Mouse (Mus musculus): ENCODE measurements around the gene Pelo. TPM values are rescaled to one million over a fixed set of nuclear protein-coding genes. Genes with fewer than 3 reads are reported as not detected.

The Pelo gene
- total RNA-seq, 2 experiments from 2014 or later, result 19.3 to 23.5 TPM

- DNase-seq (ENCODE audit: low spot score in 2 of 2), result no peak
- intact Hi-C loops (cut with DNase I), result no loop called here
These were observed 32.4 kb downstream of the Pelo start for GRCm38 (mm10) chr13:115057555-115057954.

GRCm38 (mm10) chr13:115054783-115055182 is 35.2 kb downstream of the Pelo start:
- no peak for DNase-seq (ENCODE audit: low spot score in 2 of 2)
- intact Hi-C loops (cut with DNase I), result no loop called here

DNA sequence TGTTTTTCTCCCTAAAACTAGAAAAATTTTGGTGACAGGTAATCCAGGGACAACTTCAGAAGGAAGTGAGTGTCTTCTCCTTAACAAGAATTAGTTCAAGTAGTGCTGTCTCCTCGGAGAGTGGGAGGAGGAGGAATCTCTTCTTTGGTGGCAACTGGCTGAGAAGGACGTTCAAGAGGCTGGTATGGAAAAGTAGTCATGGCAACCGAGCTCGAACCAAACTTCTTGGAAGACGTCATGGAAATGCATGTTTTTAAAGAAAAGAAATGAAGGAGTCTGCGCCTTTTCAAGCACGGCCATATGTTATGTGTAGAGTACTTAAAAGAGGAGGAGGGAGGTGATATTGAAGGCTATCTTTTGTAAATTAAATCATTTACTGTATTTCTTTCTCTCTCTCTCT is 37.4 kb downstream of the Pelo start:
- DNase-seq (ENCODE audit: low spot score in 2 of 2), result peak; percentile 59 to 67
- intact Hi-C loops (cut with DNase I), result no loop called here

DNA sequence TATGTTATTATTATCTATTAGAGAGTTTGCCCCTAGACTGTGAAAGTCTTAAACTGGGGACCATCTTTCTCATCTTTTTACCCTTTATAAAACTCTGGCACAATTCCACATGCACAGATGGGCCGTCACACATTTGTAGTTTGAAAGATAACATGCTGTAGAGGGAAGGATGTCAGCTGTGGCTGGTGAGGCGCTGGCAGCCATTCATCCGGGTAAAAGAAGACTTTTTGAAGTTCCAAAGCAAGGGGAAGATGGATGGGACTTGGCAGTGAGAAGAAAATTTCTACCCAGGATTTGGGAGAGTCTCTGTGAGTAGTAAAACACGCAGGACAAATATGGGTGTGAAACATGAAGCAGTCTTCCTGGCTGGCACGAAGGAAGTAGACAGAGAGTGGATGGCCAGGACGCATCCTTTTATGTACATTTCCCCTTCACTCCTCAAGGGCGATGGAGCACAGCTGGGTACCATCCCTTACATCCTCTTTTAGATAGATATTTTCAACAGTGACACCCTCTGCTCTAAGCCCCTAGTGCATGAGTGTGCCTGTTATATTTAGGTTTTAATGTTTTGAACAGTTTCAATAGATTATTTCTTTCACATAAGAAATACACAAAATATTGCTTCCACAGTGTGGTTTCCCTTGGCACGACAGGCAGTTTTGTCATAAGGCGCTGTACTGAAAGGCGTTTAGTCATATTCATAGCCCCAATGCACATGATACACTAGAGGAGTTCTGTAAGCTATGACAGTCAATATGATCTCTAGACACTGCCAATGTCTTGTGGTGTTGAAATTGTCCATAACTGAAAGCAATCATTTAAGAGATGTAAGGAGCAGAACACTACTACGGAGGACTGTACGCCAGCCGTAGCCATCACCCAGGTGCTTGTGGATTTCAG is 39.1 kb downstream of the Pelo start:
- peak in 1 of 2 experiments; percentile 14 for DNase-seq (ENCODE audit: low spot score in 2 of 2)
- intact Hi-C loops (cut with DNase I), result no loop called here

DNA sequence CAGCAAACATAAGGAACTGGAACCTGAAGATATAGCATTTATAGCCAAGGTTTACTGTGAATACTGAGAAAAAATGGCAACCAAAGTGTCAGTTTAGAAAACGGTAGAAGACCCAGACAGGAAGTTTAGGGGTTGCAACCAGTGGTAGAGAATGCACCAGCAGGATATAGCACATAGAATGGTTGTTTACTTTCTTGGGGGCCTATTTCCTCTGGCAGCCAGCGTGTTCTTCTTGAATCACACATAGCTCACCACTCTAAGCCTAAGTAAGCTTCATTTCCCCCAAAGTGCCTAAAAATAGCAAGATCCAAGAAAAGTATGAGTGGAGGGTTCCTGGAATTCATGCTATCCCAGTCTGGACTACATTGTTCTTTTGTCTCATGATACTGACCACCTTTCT is 47.3 kb downstream of the Pelo start:
- DNase-seq (ENCODE audit: low spot score in 2 of 2), result no peak
- intact Hi-C loops (cut with DNase I), result no loop called here

Other genes starting within 250 kb of the Pelo start
- gene Itga2, start 158.1 kb downstream of the Pelo start, total RNA-seq (2021), result under 1 TPM; 0.09 to 0.55 TPM
- 1 to 10 TPM; 3.7 to 4.1 TPM for gene Gm49395, start 11.7 kb upstream of the Pelo start, total RNA-seq (2021)
- 10 to 100 TPM; 11.2 to 14.5 TPM for gene Itga1, start 11.8 kb upstream of the Pelo start, total RNA-seq (2021)